Mouse (Mus musculus): ENCODE data around the gene Gm37240. TPM values are rescaled to one million over a fixed set of nuclear protein-coding genes. Genes with fewer than 3 reads are reported as not detected.

The Gm37240 gene
- polyA plus RNA-seq, 1 experiment = 1.9 TPM

DNA sequence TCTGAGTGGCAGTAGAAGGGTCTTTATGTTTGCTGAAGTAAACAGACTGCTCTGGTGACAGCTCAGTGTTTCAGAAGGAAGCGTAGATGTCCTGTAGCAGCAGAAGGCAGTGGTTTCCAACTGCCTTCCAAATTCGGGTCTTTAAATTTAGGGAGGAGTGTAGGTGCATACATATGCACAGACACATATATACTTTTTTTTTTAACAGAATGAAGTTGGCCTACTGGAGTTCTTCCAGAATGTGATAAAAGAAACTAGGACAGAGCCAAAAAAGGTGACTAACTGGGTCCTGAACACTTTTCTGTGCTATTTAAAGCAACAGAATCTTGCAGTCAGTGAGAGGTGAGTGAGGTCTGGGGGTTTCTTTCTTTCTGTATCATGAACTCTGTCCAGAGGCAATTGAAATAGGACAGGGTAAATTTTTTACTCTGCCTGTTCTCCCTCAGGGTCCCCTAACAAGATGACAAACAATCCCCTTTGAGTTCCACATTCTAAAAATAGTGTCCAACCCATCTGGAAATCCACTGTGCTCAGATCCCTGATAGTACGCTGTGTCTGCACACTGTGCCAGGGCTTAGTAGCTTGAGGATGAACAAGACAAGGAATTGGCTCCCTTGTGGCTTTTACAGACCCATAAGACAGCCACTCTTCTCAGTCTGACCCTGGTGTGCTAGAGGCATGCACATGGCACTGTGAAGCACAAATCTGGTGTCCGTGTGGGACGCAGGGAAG lies 250.4 kb downstream of the Gm37240 start:
- Histone ChIP-seq H3K27ac (ENCODE audit: insufficient read depth, low read length) (peak overlapping the region; percentile 73), H3K4me3 (ENCODE audit: insufficient read depth, low read length) (no peak overlapping the region), H3K4me1 (ENCODE audit: control insufficient read depth, insufficient read depth, low read length) (peaks cover 28% of the 10 kb centered on the region)
- TF ChIP-seq POLR2A (IDR thresholded peaks at IDR 0.05; ENCODE audit: low read depth, low read length) (no peak), CTCF (IDR thresholded peaks at IDR 0.05; ENCODE audit: borderline replicate concordance, insufficient read depth, low read length) (no peak)

- H3K4me1 ChIP-seq (ENCODE audit: control insufficient read depth, insufficient read depth, low read length) = peaks cover 28% of the 10 kb centered on the region
- no peak overlapping the region for H3K4me3 ChIP-seq (ENCODE audit: insufficient read depth, low read length)
- TF ChIP-seq CTCF (IDR thresholded peaks at IDR 0.05; ENCODE audit: borderline replicate concordance, insufficient read depth, low read length) = no peak
- TF ChIP-seq POLR2A (IDR thresholded peaks at IDR 0.05; ENCODE audit: low read depth, low read length) = no peak
- H3K27ac ChIP-seq (ENCODE audit: insufficient read depth, low read length) = peak overlapping the region; percentile 97; the same call in 1 of the 2 replicates
Observed at GRCm38 (mm10) chr3:85635591-85635990, 251.7 kb downstream of the Gm37240 start.

- Histone ChIP-seq H3K4me1 (ENCODE audit: control insufficient read depth, insufficient read depth, low read length) (peaks cover 28% of the 10 kb centered on the region), H3K27ac (ENCODE audit: insufficient read depth, low read length) (peak overlapping the region; percentile 97), H3K4me3 (ENCODE audit: insufficient read depth, low read length) (no peak overlapping the region)
- TF ChIP-seq POLR2A (IDR thresholded peaks at IDR 0.05; ENCODE audit: low read depth, low read length) (no peak), CTCF (IDR thresholded peaks at IDR 0.05; ENCODE audit: borderline replicate concordance, insufficient read depth, low read length) (no peak)
Observed at GRCm38 (mm10) chr3:85635126-85635419, 252.2 kb downstream of the Gm37240 start.

DNA sequence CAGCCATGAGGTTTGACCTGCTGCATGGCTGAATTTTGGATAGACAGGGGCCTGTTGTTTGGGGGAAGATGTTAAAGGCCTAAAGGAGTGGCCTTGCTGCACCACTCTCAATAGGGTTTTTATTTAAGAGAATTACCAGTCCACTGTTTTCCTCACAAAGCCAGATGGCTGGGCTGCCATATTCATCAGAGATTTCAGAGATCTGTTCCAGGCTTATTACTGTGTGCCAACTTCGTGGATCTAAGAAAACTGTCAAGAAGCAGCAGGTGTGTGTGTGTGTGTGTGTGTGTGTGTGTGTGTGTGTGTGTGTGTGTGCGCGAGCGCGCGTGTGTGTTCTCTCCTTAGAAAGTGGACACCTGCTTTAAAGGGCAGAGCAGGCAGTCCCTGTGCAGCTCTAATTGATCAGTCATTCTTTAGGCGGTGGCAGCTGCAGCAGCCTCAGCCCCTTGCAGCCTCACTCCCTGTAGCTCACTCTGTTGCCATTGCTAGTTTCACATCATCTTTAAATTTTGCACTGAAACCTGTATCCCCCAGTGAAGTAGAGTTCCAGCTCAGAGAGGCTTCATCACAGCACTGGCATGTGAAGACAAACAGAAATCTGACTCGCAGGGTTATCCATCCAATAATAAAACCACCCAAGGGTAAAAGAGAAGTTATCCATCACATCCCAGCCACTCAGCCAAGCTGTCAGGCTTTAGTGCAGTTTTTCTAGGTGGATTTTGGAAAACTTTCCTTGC lies 252.8 kb downstream of the Gm37240 start:
- H3K27ac ChIP-seq (ENCODE audit: insufficient read depth, low read length) = peak overlapping the region; percentile 97
- H3K4me3 ChIP-seq (ENCODE audit: insufficient read depth, low read length) = no peak overlapping the region
- TF ChIP-seq POLR2A (IDR thresholded peaks at IDR 0.05; ENCODE audit: low read depth, low read length) = no peak

DNA sequence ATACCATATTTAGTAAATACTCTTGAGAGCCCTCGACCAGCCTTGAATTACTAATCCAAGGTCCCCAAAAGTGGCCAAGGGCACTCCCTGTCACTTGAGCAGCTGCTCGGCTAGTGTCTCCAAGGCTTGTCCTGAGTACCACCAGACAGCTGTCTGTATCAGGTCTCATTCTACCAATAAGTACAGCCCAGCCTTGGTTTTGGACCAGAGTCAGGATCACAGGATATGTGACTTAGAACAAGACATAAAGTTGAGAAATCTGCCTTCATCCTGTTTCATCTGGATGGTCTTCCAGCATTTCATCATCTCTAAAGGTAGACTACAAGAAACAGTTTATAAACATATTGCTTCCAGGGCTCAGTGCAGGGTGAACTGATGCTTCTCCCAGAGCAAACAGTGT lies 253.6 kb downstream of the Gm37240 start:
- TF ChIP-seq POLR2A (IDR thresholded peaks at IDR 0.05; ENCODE audit: low read depth, low read length) (no peak), CTCF (IDR thresholded peaks at IDR 0.05; ENCODE audit: borderline replicate concordance, insufficient read depth, low read length) (no peak)
- peaks cover 28% of the 10 kb centered on the region for H3K4me1 ChIP-seq (ENCODE audit: control insufficient read depth, insufficient read depth, low read length)
- peak overlapping the region; percentile 90 for H3K27ac ChIP-seq (ENCODE audit: insufficient read depth, low read length)
- no peak overlapping the region for H3K4me3 ChIP-seq (ENCODE audit: insufficient read depth, low read length)

More for the DNA sequence above, 252.8 kb downstream of the Gm37240 start:
- peaks cover 28% of the 10 kb centered on the region for H3K4me1 ChIP-seq (ENCODE audit: control insufficient read depth, insufficient read depth, low read length)

DNA sequence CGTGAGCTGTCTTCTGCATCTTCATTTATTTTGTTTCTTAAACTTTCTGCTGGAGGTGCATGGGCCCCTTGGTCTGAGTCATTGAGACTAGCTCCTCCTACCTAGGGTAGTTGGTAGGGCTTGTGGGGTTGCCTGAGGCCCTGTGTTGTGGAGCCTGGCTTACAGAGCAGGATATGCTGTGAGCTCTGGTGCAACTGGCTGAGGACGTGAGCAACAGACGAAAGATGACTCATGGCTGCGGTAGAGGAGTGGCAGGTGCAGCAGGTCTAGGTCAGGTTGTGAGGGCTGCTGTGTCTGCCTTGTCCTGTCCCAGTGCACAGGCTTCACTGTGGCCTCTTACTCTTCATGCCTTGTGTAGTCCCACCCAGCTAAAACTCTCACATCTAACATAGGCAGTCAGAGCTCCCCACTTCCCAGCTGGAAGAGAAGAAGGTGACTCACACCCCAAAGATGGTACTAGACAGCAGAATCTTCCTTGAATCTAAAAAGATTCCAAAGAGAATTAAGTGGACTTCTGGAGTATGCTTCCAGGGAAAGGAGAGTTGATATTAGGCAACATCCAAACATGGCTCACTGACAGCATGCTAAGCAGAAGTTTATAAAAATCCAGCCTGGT lies 257.3 kb downstream of the Gm37240 start:
- TF ChIP-seq POLR2A (IDR thresholded peaks at IDR 0.05; ENCODE audit: low read depth, low read length) = no peak
- TF ChIP-seq CTCF (IDR thresholded peaks at IDR 0.05; ENCODE audit: borderline replicate concordance, insufficient read depth, low read length) = no peak
- Histone ChIP-seq H3K4me1 (ENCODE audit: control insufficient read depth, insufficient read depth, low read length) (peaks cover 9% of the 10 kb centered on the region), H3K4me3 (ENCODE audit: insufficient read depth, low read length) (no peak overlapping the region), H3K27ac (ENCODE audit: insufficient read depth, low read length) (no peak overlapping the region)

GRCm38 (mm10) chr3:85619751-85620150 lies 267.6 kb downstream of the Gm37240 start:
- H3K27ac ChIP-seq (ENCODE audit: insufficient read depth, low read length) = peak overlapping the region; percentile 83; the same call in 1 of the 2 replicates
- H3K4me1 ChIP-seq (ENCODE audit: control insufficient read depth, insufficient read depth, low read length) = peaks cover 4% of the 10 kb centered on the region; the same call in 1 of the 2 replicates
- H3K4me3 ChIP-seq (ENCODE audit: insufficient read depth, low read length) = no peak overlapping the region
- TF ChIP-seq POLR2A (IDR thresholded peaks at IDR 0.05; ENCODE audit: low read depth, low read length) (no peak), CTCF (IDR thresholded peaks at IDR 0.05; ENCODE audit: borderline replicate concordance, insufficient read depth, low read length) (no peak)

- Histone ChIP-seq H3K4me1 (ENCODE audit: control insufficient read depth, insufficient read depth, low read length) (peaks cover 4% of the 10 kb centered on the region; the same call in 1 of the 2 replicates), H3K4me3 (ENCODE audit: insufficient read depth, low read length) (no peak overlapping the region), H3K27ac (ENCODE audit: insufficient read depth, low read length) (peak overlapping the region; percentile 32; the same call in 1 of the 2 replicates)
- TF ChIP-seq CTCF (IDR thresholded peaks at IDR 0.05; ENCODE audit: borderline replicate concordance, insufficient read depth, low read length) = no peak
Observed at GRCm38 (mm10) chr3:85619345-85619744, 268.0 kb downstream of the Gm37240 start.

DNA sequence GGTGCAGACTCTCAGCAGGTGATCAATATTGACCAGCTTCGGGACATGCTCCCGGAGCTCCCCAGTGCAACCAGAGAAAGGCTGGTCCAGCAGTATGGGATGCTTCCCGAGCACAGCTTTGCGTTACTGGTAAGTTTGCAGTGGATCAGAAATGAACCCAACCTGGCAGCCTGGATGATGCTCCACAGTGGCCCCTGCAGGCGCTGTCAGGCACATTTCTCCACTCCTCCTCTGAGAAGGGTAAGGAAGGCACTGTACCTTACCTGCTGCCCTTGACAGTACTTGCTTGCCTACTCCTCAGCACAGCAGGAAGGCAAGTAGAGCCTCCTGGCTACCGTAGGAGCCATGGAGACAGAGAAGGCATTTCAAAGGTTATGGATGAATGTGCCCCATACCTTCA lies 268.4 kb downstream of the Gm37240 start:
- TF ChIP-seq CTCF (IDR thresholded peaks at IDR 0.05; ENCODE audit: borderline replicate concordance, insufficient read depth, low read length) = peak; percentile 5; the same call in 1 of the 2 replicates
- TF ChIP-seq POLR2A (IDR thresholded peaks at IDR 0.05; ENCODE audit: low read depth, low read length) = no peak
- H3K4me1 ChIP-seq (ENCODE audit: control insufficient read depth, insufficient read depth, low read length) = peaks cover 4% of the 10 kb centered on the region; the same call in 1 of the 2 replicates
- H3K4me3 ChIP-seq (ENCODE audit: insufficient read depth, low read length) = no peak overlapping the region
- H3K27ac ChIP-seq (ENCODE audit: insufficient read depth, low read length) = no peak overlapping the region

DNA sequence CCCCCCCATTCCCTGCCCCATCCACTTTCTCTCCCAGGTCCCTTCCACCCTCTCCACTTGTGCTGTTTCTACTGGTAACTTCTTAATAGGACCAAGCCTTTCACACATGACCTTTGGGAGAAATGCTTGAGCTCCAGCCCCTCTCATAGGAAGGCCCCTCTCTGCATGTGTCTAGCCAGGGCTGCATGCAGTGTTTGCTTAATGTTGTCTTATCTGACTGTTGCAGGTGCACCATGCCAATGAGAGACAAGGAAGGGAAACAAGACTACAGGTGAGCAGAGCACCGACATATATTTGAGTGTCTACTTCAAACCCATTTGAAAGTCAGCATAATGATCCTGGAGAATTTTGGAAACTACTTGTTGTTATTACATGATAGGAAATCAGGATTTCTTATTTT lies 270.9 kb downstream of the Gm37240 start:
- no peak overlapping the region for H3K4me3 ChIP-seq (ENCODE audit: insufficient read depth, low read length)
- TF ChIP-seq CTCF (IDR thresholded peaks at IDR 0.05; ENCODE audit: borderline replicate concordance, insufficient read depth, low read length) = no peak
- TF ChIP-seq POLR2A (IDR thresholded peaks at IDR 0.05; ENCODE audit: low read depth, low read length) = no peak

More for the DNA sequence above, 270.9 kb downstream of the Gm37240 start:
- Histone ChIP-seq H3K4me1 (ENCODE audit: control insufficient read depth, insufficient read depth, low read length) (peaks cover 4% of the 10 kb centered on the region; the same call in 1 of the 2 replicates), H3K27ac (ENCODE audit: insufficient read depth, low read length) (no peak overlapping the region)
